Mouse (Mus musculus): ENCODE measurements at regions not wholly inside any gene's neighbourhood (a gene's known extent, or its start where the extent isn't known, plus 50 kb on each side); places are given as distances from the start of the nearest gene placed in this dataset.
"Not testable (repeated sequence)": the region's sequence is repeated elsewhere in the genome, so short reads cannot be mapped to it uniquely, and the experiment has no call there.

DNA sequence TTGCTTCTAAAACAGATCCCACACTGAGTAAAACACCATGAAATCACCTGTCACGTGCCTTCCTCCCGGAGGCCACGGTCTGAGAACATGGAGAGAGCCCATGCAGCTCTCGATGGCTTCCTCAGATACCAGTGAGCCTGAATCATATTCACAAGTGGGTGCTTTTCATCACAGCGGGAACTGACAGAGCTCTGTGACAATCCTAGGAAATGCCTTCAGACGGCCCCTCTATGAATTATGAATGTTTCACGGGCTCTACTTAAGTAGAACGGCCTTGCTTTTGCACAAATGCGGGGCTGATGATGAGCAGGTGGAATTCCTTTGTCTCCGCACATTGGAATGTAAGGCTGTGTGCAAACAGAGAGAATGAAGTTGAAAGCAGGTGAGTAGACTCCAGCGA, 383.1 kb downstream of the Lrig3 start:
- 86% methylated on average over 11 of the region's 11 CpGs for WGBS (ENCODE audit: missing documents)
- Histone ChIP-seq H3K36me3 (ENCODE audit: inconsistent target) (no peaks in the 10 kb centered on the region), H3K4me3 (ENCODE audit: inconsistent target) (no peak overlapping the region), H3K27ac (no peak overlapping the region), H3K79me2 (ENCODE audit: inconsistent target) (no peaks in the 10 kb centered on the region)

DNA sequence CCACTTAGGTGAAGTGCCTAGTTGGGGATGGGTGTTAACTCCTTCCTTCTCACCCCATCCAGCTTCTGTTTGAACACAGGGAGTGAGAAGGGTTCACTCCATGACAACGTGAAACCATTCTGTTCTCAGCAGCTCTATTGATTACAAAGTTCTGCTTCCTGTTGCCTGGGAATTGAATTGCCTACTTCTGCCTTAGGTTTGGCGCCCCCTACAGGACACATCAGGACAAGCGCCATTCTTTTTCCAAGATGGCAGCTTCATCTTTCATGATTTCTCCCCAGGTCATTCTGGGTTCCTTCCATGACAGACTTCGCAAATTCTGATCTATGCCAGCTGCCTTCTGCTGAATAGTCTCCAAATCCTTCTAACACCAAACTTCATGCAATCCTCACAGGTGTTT, 371.5 kb downstream of the Lrig3 start:
- Histone ChIP-seq H3K27ac (no peak overlapping the region), H3K4me3 (ENCODE audit: inconsistent target) (no peak overlapping the region), H3K79me2 (ENCODE audit: inconsistent target) (no peaks in the 10 kb centered on the region), H3K36me3 (ENCODE audit: inconsistent target) (no peaks in the 10 kb centered on the region)
- 79% methylated on average over 4 of the region's 4 CpGs for WGBS (ENCODE audit: missing documents)

DNA sequence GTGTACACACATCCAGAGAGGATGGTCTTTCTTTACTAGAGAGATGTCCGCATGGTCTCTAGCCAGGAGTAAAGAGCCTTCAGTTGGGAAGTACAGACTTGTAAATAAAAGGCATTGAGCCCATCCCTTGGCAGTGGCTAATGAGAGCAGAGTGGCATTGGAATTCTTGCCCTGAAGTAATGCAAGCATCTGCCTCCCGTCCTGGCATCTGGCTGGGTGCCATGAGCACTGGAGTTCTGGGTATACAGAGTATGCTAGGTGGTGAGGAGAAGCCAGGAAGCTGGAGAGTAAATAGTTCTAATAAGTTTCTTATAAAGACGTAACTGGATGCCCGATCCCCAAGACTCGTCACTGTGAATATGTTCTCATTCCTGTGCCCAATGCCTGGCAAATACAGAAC, 367.8 kb downstream of the Lrig3 start:
- Histone ChIP-seq H3K36me3 (ENCODE audit: inconsistent target) (no peaks in the 10 kb centered on the region), H3K27ac (no peak overlapping the region), H3K79me2 (ENCODE audit: inconsistent target) (no peaks in the 10 kb centered on the region), H3K4me3 (ENCODE audit: inconsistent target) (no peak overlapping the region)
- 97% methylated on average over 5 of the region's 5 CpGs for WGBS (ENCODE audit: missing documents)

DNA sequence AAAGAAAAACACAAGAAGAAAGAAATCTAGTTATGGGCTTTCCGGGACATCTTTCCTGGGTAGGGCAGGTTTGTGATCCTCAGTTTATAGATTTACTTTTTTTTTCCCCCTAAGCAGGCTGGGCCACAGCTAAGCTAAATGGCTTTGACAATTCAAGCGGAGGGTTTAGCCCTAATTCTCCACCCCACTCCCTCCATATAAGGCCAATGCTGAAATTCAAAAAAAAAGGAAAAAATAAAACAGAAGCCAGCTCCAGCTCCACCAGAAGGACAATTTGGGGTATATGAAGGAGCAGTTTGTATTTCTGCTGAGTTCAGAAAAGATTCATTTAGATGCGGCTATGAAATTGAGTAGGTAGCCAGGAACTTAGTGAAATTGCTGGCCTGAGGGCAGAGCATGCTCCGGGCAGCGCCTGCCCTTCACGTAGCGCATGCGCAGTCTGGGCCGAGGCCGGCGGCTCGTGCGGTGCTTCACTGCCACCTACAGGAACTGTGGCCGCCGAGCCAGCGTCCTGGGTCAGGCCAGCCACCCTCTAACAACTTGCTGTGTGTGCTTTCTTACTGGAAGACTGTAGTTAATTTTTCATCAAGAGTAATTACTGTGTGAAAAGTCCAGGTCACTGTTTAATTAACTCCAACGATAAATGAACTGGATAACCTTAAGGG, 364.5 kb downstream of the Lrig3 start:
- no peaks in the 10 kb centered on the region for H3K36me3 ChIP-seq (ENCODE audit: inconsistent target)
- WGBS (ENCODE audit: missing documents), result 8% methylated on average over 17 of the region's 17 CpGs
- H3K79me2 ChIP-seq (ENCODE audit: inconsistent target), result no peaks in the 10 kb centered on the region
- H3K4me3 ChIP-seq (ENCODE audit: inconsistent target), result no peak overlapping the region
- no peak overlapping the region for H3K27ac ChIP-seq

DNA sequence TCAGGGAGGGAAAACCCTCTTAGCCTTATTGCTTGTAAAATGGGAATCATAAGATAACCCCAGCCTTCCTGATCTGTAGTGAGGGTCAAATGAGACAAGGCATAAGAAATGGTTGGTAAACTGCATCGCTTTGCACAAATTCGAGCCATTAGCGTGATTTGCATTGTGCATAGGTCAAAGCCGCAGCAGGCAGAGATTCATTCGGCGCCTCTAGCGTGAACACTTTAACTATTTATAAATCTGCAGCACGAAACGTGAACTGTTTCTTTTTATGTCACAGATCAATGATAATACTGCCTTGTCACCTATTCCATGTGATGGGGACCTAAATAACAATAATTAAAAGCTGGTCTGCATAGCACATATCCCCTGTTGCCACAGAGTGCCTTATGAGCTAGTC, 354.9 kb downstream of the Lrig3 start:
- H3K4me3 ChIP-seq (ENCODE audit: inconsistent target), result no peak overlapping the region
- no peaks in the 10 kb centered on the region for H3K36me3 ChIP-seq (ENCODE audit: inconsistent target)
- WGBS (ENCODE audit: missing documents), result 91% methylated on average over 9 of the region's 9 CpGs
- H3K79me2 ChIP-seq (ENCODE audit: inconsistent target), result no peaks in the 10 kb centered on the region
- no peak overlapping the region for H3K27ac ChIP-seq

DNA sequence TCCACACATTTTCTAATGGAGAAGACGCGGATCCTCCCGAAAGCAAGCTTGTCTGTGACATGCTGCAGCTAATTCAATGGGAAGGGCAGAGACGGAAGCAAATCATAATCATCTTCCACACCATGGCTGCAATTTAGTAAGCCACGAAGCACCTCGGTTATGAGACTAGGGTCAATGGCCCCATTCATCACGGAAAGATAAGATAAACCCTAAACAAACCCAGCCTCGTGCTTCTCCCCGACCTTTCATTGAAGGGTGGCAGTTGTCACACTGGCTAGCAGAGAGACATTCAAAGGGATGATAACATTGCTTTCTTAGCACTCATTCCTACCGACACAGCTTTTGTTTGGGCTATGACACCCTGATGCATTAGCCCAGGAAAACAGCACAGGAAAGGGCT, 353.8 kb downstream of the Lrig3 start:
- Histone ChIP-seq H3K4me3 (ENCODE audit: inconsistent target) (no peak overlapping the region), H3K36me3 (ENCODE audit: inconsistent target) (no peaks in the 10 kb centered on the region), H3K79me2 (ENCODE audit: inconsistent target) (no peaks in the 10 kb centered on the region), H3K27ac (no peak overlapping the region)
- 74% methylated on average over 10 of the region's 10 CpGs for WGBS (ENCODE audit: missing documents)

DNA sequence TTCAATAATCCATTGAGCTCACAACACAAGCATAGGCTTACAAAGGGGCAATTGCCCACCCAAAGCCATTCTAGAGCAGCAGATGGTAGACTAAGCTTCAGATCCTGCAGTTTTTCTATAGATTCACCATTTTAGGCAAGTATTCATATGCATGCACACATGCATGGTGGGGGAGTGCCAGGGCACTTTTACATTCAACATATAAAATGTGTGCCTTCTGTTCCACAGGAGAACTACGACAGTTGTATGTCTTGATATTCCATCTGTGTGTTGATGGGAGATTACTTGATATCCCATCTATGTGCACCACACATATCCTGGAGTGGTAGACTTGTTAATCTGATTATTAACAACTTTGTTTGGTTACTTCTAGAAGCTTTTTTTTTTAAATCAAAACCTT, 334.0 kb downstream of the Lrig3 start:
- 77% methylated on average over 1 of the region's 1 CpGs for WGBS (ENCODE audit: missing documents)
- Histone ChIP-seq H3K36me3 (ENCODE audit: inconsistent target) (no peaks in the 10 kb centered on the region), H3K79me2 (ENCODE audit: inconsistent target) (no peaks in the 10 kb centered on the region), H3K4me3 (ENCODE audit: inconsistent target) (no peak overlapping the region), H3K27ac (no peak overlapping the region)

DNA sequence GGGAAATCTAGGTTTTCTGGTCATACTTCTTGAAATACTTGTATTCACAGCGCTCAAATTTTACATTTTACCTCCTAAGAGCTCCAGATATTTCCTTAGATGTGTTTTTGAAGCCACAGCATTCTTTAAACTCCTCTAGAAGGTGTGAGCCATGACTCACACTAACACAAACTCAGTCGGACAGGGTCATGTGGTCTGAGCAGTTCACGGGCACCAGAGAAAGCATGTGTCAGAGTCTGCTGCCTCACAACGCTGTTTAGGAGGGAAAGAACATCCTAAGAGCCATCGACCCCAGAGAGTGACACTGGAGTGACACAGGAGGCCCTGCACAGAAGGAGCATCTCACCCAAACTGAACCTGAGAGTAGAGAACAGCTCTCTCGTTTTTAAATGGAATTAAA, 332.2 kb downstream of the Lrig3 start:
- 79% methylated on average over 6 of the region's 6 CpGs for WGBS (ENCODE audit: missing documents)
- Histone ChIP-seq H3K4me3 (ENCODE audit: inconsistent target) (no peak overlapping the region), H3K36me3 (ENCODE audit: inconsistent target) (no peaks in the 10 kb centered on the region), H3K79me2 (ENCODE audit: inconsistent target) (no peaks in the 10 kb centered on the region), H3K27ac (no peak overlapping the region)

DNA sequence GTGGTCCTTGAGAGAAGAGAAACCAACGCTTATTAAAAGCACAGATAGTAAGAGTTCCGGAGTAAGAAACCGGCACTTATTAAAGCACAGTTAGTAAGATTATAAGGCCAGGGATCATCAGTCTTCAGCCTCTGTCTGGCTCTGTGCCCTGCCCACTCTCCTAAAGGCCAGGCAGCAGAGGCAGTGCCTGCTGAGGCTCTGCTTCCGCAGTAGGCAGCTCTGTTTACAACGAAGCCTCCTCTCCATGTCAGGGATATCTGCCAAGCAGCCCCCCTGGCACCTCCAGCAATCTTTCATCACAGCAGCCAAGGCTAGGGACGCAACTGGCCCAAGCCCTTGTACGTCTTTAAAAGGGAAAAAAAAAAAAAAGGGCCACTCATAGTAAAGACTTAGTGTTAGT, 329.9 kb downstream of the Lrig3 start:
- Histone ChIP-seq H3K27ac (no peak overlapping the region), H3K79me2 (ENCODE audit: inconsistent target) (no peaks in the 10 kb centered on the region), H3K36me3 (ENCODE audit: inconsistent target) (no peaks in the 10 kb centered on the region), H3K4me3 (ENCODE audit: inconsistent target) (no peak overlapping the region)
- 97% methylated on average over 6 of the region's 7 CpGs for WGBS (ENCODE audit: missing documents)

DNA sequence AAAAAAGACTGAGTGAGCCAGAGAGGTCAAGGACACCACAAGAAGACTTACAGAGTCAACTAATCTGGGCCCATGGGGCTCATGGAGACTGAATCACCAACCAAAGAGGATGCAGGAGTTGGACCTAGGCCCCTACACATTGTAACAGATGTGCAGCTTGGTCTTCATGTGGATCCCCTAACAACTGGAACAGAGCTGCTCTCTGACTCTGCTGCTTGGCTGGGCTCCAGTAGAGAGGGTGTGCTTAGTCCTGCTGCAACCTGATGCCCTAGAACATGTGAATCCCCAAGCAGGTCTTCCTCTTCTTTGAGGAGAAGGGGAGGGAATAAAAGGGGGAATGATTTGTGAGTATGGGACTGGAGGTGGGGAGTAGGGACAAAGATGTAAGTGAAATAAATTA, 325.8 kb downstream of the Lrig3 start:
- no peaks in the 10 kb centered on the region for H3K79me2 ChIP-seq (ENCODE audit: inconsistent target)
- H3K4me3 ChIP-seq (ENCODE audit: inconsistent target), result no peak overlapping the region
- no peak overlapping the region for H3K27ac ChIP-seq
- H3K36me3 ChIP-seq (ENCODE audit: inconsistent target), result no peaks in the 10 kb centered on the region

DNA sequence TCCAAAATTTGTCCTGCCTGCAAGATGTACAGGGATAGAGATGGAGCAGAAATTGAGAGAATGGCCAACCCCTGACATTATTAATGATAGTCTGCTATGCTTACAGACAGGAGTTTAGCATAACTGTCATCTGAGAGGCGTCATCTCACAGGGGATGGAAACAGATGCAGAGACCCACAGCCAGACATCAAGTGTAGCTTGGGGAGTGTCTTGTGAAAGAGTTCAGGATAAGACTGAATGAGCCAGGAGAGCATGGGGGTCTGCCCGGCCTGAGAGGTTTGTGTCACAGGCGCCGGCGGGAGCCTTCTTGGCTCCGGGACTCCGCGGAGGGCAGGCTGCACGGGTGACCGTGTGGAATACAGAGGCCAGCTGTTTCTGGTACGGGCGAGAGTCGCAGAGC, 319.1 kb downstream of the Lrig3 start:
- not testable (repeated sequence) for H3K36me3 ChIP-seq (ENCODE audit: inconsistent target); H3K4me3 ChIP-seq (ENCODE audit: inconsistent target); H3K27ac ChIP-seq; H3K79me2 ChIP-seq (ENCODE audit: inconsistent target)
- 90% methylated on average over 6 of the region's 13 CpGs for WGBS (ENCODE audit: missing documents)

DNA sequence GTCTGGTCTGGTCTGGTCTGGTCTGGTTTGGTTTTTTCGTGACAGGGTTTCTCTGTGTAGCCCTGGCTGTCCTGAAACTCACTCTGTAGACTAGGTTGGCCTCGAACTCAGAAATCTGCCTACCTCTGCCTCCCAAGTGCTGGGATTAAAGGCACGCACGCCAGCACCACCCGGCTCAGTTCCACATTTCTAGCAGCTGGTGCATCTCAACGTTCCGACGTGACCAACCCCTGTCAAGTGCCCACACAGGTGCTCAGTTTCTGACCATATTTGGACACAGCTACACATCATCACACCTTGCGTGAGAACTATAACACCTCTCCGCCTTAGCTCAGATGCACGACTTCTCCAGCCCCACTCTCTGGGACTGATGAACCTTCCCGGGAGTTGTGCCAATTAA, 304.4 kb downstream of the Lrig3 start:
- Histone ChIP-seq H3K36me3 (ENCODE audit: inconsistent target) (no peaks in the 10 kb centered on the region), H3K79me2 (ENCODE audit: inconsistent target) (no peaks in the 10 kb centered on the region), H3K27ac (no peak overlapping the region), H3K4me3 (ENCODE audit: inconsistent target) (no peak overlapping the region)
- 94% methylated on average over 12 of the region's 12 CpGs for WGBS (ENCODE audit: missing documents)

DNA sequence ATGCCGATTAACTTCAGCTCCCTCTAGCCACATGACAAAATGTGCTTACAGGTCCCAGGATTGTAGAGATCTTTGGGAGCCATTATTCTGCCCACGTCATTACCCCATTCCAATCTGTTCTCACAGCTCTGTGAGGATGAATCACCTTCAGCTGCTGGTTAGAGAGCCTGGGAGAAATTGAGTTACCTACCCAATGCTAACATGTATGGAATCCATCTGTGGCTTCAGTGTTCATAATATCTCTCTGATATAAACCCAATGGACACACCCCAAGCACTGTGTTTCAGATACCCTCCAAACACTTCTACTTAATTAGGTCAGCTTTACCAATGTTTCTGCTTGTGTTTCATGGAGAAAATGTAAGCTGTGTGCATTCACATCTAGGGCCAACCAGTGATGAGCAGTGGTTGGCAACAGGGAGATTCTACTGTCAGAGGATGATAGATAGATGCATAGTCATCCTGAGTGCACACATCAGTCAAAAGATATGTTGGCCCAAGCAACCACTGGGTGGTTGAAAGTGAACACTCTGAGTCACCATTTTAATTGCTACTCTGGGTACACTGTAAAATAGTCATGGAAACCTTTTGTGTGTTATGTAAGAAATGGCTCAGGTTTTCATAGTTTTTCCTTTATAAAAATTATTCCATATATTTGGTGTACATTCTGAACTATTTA, 301.5 kb downstream of the Lrig3 start:
- H3K79me2 ChIP-seq (ENCODE audit: inconsistent target), result no peaks in the 10 kb centered on the region
- H3K36me3 ChIP-seq (ENCODE audit: inconsistent target), result no peaks in the 10 kb centered on the region
- WGBS (ENCODE audit: missing documents), result 93% methylated on average over 2 of the region's 2 CpGs
- no peak overlapping the region for H3K27ac ChIP-seq
- H3K4me3 ChIP-seq (ENCODE audit: inconsistent target), result no peak overlapping the region

DNA sequence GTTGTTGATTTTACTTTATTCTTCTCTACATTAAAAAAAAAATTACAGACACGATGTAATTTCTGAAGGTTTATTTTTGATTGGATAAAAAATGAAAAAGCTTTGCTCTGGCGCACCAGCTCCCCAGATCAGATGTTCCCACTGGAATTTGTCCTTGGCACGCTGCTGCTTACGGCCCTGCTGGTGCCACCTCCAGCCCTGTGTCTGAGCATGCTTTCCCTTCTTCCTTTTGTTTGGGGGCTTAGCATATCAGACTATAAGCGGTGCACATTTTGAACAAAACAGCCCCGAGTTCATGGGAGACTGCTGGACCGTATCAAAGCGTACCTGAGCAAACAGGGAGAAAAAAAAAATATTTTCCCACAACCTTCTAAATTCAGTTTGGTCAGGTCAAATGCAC, 291.2 kb downstream of the Lrig3 start:
- WGBS (ENCODE audit: missing documents), result 86% methylated on average over 8 of the region's 8 CpGs
- Histone ChIP-seq H3K79me2 (ENCODE audit: inconsistent target) (no peaks in the 10 kb centered on the region), H3K36me3 (ENCODE audit: inconsistent target) (no peaks in the 10 kb centered on the region), H3K27ac (no peak overlapping the region), H3K4me3 (ENCODE audit: inconsistent target) (no peak overlapping the region)

DNA sequence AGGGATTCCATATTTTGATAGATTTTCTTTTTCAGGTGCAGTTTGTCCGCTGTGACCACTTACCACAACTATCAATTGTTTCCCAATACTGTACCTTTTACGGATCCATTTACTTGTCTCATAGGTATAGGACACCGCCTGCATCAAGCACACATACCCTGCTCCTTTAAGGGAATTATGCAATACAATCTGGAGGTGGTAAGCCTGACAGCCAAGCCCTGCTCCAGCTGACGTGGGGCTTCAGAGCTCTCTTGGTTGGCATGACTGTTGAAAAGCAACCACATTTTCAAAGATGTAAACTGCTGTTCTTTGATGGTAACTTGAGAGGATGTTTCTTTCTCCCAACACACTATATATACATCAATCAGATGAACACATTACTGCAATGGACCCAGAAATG, 288.2 kb downstream of the Lrig3 start:
- 91% methylated on average over 4 of the region's 4 CpGs for WGBS (ENCODE audit: missing documents)
- Histone ChIP-seq H3K4me3 (ENCODE audit: inconsistent target) (no peak overlapping the region), H3K36me3 (ENCODE audit: inconsistent target) (no peaks in the 10 kb centered on the region), H3K27ac (no peak overlapping the region), H3K79me2 (ENCODE audit: inconsistent target) (no peaks in the 10 kb centered on the region)

DNA sequence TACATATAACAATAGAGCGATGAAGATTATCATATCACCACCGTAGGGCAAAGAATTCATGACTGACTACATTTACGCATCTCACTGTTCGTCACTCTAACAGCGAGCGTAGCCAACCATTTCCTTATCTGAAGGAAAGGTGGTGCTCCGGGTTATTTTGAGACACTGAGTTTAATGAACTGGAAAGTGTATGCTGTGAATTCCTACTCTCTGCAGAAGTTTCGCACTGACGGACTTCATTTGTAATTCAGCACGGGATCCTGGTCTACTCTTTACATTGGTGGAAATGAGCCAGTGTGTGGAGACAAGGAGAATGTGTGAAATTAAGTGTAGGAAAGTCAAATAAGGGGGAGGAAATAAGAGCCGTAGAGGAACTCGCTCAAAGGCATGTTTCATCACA, 283.2 kb downstream of the Lrig3 start:
- Histone ChIP-seq H3K36me3 (ENCODE audit: inconsistent target) (no peaks in the 10 kb centered on the region), H3K79me2 (ENCODE audit: inconsistent target) (no peaks in the 10 kb centered on the region), H3K4me3 (ENCODE audit: inconsistent target) (no peak overlapping the region), H3K27ac (no peak overlapping the region)
- 95% methylated on average over 12 of the region's 12 CpGs for WGBS (ENCODE audit: missing documents)

All from macrophage (primary cell).